Mouse (Mus musculus) megakaryocyte, embryonic 14.5 days (primary cell): ENCODE measurements around the gene Gm2a.

Source experiments
- FLI1 ChIP-seq: IDR thresholded peaks from 2 replicates; pipeline ENCODE4 v1.6.1; 2012; ENCODE audit warnings: low read length, inconsistent platforms, mixed read lengths
- GATA1 ChIP-seq: IDR thresholded peaks from 3 replicates; pipeline ENCODE4 v1.6.1; 2012; ENCODE audit warnings: mixed read lengths, low read length, inconsistent platforms, borderline replicate concordance

DNA sequence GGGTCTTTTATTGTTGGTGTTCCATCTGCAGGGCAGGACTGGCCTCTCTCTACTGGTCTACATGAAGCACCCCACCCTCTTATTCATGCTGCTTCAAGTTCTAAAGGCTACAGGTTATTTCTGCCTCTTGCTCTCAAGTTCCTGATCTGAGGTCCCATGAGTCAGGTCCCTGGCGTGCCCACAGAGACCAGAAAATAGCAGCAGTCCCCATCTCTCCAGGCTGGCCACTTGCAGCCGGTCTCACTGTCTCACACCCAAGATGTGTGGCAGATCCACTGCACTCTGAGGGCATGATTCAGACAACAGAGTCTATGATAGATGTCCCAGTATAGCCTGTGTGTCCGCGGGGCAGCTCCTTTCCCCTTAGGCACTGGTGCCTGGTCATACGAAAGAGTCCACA is 37.1 kb upstream of the Gm2a start:
- TF ChIP-seq GATA1 (no peak), FLI1 (no peak)
